Mouse (Mus musculus) heart, adult 2 months (tissue): ENCODE results near the gene Ier2. TPM values are rescaled to one million over a fixed set of nuclear protein-coding genes. Genes with fewer than 3 reads are reported as not detected.

ENCODE experiments used
- DNase-seq, 2 experiments: peaks; one replicate each; pipeline ENCODE4 v3.0.0; 2021
- H3K27ac ChIP-seq: fragments of 200-600 bp; 2 replicates; pipeline ENCODE4 v1.8.1; 2022
- H3K27me3 ChIP-seq: fragments of 200-500 bp; 2 replicates; pipeline ENCODE4 v1.6.1; 2012; ENCODE audit warnings: mild to moderate bottlenecking, low read length, inconsistent platforms, mixed read lengths; ENCODE audit not compliant: control insufficient read depth, insufficient read depth
- H3K36me3 ChIP-seq: fragments of 200-500 bp; 2 replicates; pipeline ENCODE4 v1.6.1; 2012; ENCODE audit warnings: low read length, inconsistent platforms; ENCODE audit not compliant: control insufficient read depth, insufficient read depth
- H3K4me1 ChIP-seq: fragments of 200-500 bp; 2 replicates; pipeline ENCODE4 v1.6.1; 2011; ENCODE audit warnings: low read length; ENCODE audit not compliant: control insufficient read depth, insufficient read depth
- H3K4me3 ChIP-seq: fragments of 200-600 bp; 2 replicates; pipeline ENCODE4 v1.8.1; 2022
- H3K79me2 ChIP-seq: fragments of 200-500 bp; replicated peaks from 2 replicates; pipeline ENCODE4 v1.6.1; 2012; ENCODE audit warnings: mild to moderate bottlenecking, inconsistent platforms, low read length, moderate library complexity, mixed read lengths; ENCODE audit not compliant: control insufficient read depth, insufficient read depth
- H3K9ac ChIP-seq: fragments of 200-500 bp; 2 replicates; pipeline ENCODE4 v1.6.1; 2012; ENCODE audit warnings: low read depth, mild to moderate bottlenecking, control low read depth, inconsistent platforms, low read length, mixed read lengths
- CTCF ChIP-seq: fragments of 200-600 bp; IDR thresholded peaks from 2 replicates; pipeline ENCODE4 v1.8.1; 2022; ENCODE audit warnings: antibody characterized with exemption, mild to moderate bottlenecking, moderate library complexity
- EP300 ChIP-seq: fragments of 200-500 bp; IDR thresholded peaks from 2 replicates; pipeline ENCODE4 v1.6.1; 2011; ENCODE audit warnings: low read depth, low read length, control low read depth; ENCODE audit not compliant: insufficient read depth
- POLR2A ChIP-seq: fragments of 200-500 bp; IDR thresholded peaks from 2 replicates; pipeline ENCODE4 v1.6.1; 2011; ENCODE audit warnings: mild to moderate bottlenecking, low read depth, low read length, control low read depth; ENCODE audit not compliant: insufficient read depth
- WGBS: fragments of 180-500 bp; shearing (Covaris S2); methylation state at CpG from one replicate; pipeline ENCODE4 v1.1.7; 2018; 5-methylcytosine and 5-hydroxymethylcytosine counted together
- intact Hi-C: fragments of 180-260 bp; cut with DNase I; formaldehyde crosslinking; loops from one replicate; pipeline ENCODE4 v1.15.1; 2025
- polyA plus RNA-seq: library from polyadenylated mRNA; depleted of rRNA; stranded (reverse); fragments of >200 nt; gene quantifications from 2 replicates; pipeline ENCODE4 v1.2.3, GENCODE M21; 2012
- total RNA-seq, 2 experiments: library from RNA; stranded (reverse); gene quantifications; 2 replicates each; pipeline ENCODE4 v1.2.3; 2021

Gene Ier2
- total and polyA plus RNA-seq, 3 experiments = 8.1 to 13.0 (median 11.8) TPM

DNA sequence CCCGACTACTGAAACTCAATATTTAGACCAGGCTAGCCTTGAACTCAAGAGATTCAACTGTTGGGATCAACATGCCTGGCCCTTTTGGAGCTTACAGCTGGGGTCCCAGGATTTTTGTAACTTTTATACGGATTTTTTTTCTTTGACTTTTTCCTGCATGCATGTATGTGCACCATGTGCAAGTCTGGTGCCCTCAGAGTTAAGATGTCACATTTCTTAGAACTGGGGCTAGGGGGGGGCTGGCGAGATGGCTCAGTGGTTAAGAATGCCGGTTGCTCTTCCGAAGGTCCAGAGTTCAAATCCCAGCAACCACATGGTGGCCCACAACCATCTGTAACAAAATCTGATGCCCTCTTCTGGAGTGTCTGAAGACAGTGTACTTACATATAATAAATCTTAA lies 37.9 kb upstream of the Ier2 start:
- TF ChIP-seq CTCF (no peak), POLR2A (no peak), EP300 (no peak)
- WGBS = 63% methylated on average over 5 of the region's 5 CpGs
- Histone ChIP-seq H3K4me3 (no peak overlapping the region), H3K36me3 (no peaks in the 10 kb centered on the region), H3K27me3 (no peaks in the 10 kb centered on the region), H3K4me1 (peaks cover 20% of the 10 kb centered on the region), H3K27ac (peak overlapping the region; percentile 90), H3K79me2 (no peaks in the 10 kb centered on the region), H3K9ac (no peak overlapping the region)
- DNase-seq = no peak
- intact Hi-C loops = loop anchor here (2.0 kb wide), 1 partner anchor 40 kb away; no protein-coding TSS in a partner anchor

DNA sequence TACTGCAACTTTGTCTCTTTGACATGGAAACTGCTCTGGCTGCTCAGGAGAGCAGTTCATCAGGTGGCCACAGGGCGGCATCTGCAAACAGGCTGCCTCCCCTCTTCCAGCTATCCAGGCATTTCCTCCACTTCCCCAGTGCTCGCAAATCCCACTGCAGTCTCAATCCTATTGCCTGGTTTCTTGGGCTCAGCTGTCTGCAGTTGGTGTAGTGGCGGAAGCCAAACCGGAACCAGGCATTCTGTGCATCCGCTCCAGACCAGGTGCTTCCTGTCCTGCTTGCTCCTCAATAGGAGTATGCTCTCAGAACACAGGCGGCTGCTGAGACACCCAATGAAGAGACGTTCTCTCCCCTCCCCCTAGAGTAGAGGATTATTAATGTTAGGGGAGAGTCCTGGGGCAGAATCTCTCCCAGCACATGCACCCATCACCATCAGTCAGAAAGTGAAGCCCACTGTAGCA lies 37.2 kb upstream of the Ier2 start:
- Histone ChIP-seq H3K4me3 (no peak overlapping the region), H3K27me3 (no peaks in the 10 kb centered on the region), H3K36me3 (no peaks in the 10 kb centered on the region), H3K27ac (peak overlapping the region; percentile 90), H3K4me1 (peaks cover 19% of the 10 kb centered on the region), H3K9ac (no peak overlapping the region; the same call in 1 of the 2 replicates), H3K79me2 (no peaks in the 10 kb centered on the region)
- peak; percentile 77 to 89 for DNase-seq
- TF ChIP-seq CTCF (peak; percentile 94), POLR2A (peak; percentile 89), EP300 (peak; percentile 99)
- intact Hi-C loops = loop anchor here (2.0 kb wide), 1 partner anchor 39 kb away; no protein-coding TSS in a partner anchor
- 36% methylated on average over 7 of the region's 7 CpGs for WGBS

DNA sequence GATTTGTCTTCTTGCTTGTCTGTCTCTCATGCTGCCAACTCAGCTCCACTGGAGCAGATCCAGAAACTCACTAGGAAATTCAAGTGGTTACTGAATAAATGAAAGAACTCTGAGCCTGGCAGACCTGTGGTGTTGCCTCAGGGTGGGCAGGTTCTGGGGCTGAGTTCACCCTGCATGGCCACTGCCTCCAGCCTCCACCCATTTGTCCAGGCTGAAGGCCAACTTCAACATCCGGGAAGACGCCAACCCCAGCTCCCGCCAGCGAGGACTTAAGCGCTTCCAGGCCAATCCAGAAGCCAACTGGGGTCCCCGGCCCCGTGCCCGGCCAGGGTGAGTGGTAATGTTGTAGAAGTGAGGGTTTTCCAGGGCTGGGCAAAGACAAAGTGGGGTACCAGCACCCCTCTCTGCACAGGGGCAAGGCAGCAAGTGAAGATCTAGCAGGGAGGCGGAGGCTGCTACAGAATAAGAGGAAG lies 36.3 kb upstream of the Ier2 start:
- no peaks in the 10 kb centered on the region for H3K36me3 ChIP-seq
- DNase-seq = peak; percentile 84 to 87
- TF ChIP-seq EP300 = 0 out of 2 replicates have a peak, but pooled peaks have one; percentile 43
- no peak for TF ChIP-seq POLR2A
- no peak for TF ChIP-seq CTCF
- 31% methylated on average over 9 of the region's 9 CpGs for WGBS
- peak overlapping the region; percentile 29; the same call in 1 of the 2 replicates for H3K4me3 ChIP-seq
- no peaks in the 10 kb centered on the region for H3K79me2 ChIP-seq
- peak overlapping the region; percentile 54 for H3K9ac ChIP-seq
- intact Hi-C loops = no loop called here
- peaks cover 18% of the 10 kb centered on the region for H3K4me1 ChIP-seq
- no peaks in the 10 kb centered on the region for H3K27me3 ChIP-seq
- H3K27ac ChIP-seq = peak overlapping the region; percentile 90

DNA sequence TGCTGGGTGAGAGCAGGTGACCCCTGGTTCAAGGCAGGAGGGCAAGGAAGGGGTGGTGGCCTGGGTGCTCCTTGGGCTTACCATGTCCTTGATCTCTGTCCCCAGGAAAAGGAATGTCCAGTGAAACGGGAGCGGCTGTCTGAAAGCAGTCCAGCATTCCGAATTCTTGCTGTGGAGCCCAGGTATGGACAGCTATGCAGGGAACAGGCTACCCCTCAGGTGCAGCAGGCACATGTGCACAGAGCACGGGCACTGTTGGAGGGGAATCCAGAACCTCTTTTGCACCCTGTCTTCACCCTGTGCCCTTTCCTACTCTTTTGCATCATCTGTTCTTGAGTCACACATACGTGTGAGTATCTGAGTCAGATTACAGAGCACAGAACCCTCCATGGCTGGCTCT lies 35.6 kb upstream of the Ier2 start:
- Histone ChIP-seq H3K36me3 (no peaks in the 10 kb centered on the region), H3K27ac (peak overlapping the region; percentile 90), H3K9ac (no peak overlapping the region), H3K79me2 (no peaks in the 10 kb centered on the region), H3K27me3 (no peaks in the 10 kb centered on the region), H3K4me1 (peaks cover 14% of the 10 kb centered on the region), H3K4me3 (no peak overlapping the region)
- no peak for DNase-seq
- intact Hi-C loops = no loop called here
- 83% methylated on average over 5 of the region's 5 CpGs for WGBS
- TF ChIP-seq EP300 (no peak), CTCF (no peak), POLR2A (no peak)

DNA sequence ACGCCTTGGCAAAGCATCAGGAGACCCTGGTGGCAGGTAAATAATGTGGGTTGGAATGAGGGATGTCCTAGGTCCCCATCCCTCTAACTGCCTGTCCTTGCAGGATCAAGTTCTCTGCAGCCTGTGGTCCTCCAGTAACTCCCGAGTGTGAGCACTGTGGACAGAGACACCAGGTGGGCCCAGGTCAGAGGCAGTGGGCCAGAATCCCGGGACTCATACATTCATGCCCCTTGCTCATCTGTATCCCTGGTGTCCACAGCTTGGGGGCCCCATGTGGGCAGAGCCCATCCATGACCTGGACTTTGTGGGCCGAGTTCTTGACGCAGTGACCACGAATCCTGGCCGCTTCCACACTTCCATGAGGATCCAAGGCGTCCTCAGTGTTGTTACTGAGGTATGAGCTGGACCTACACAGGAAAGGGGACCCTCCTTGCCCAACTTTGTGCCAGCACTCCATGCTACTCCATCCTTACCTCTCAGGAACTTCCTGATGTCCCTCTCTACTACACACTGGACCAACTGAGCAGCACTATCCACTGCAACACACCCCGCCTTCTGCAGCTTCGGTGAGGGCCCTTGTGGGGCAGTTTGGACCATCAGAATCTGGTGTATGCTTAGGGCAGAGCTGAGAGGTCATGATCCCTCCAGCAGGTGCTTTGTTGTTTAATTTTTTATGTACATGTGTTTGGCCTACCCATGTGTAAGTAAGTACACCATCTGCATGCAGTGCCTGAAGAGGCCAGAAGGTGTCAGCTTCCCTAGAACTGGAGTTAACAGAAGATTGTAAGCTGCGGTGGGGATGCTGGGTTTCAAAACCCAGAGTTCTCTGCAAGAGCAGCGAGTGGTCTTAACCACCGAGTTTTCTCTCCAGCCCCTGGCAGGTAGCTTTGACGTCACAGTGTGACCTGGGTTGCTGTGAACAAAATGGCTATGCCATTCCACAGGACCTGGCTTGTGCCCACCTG lies 34.8 kb upstream of the Ier2 start:
- Histone ChIP-seq H3K27me3 (no peaks in the 10 kb centered on the region), H3K4me1 (peaks cover 14% of the 10 kb centered on the region), H3K9ac (no peak overlapping the region), H3K4me3 (no peak overlapping the region), H3K36me3 (no peaks in the 10 kb centered on the region), H3K27ac (no peak overlapping the region), H3K79me2 (no peaks in the 10 kb centered on the region; the same call in 1 of the 2 replicates)
- no peak for DNase-seq
- 88% methylated on average over 14 of the region's 14 CpGs for WGBS
- TF ChIP-seq CTCF (peak; percentile 73), POLR2A (no peak), EP300 (no peak)
- intact Hi-C loops = no loop called here

DNA sequence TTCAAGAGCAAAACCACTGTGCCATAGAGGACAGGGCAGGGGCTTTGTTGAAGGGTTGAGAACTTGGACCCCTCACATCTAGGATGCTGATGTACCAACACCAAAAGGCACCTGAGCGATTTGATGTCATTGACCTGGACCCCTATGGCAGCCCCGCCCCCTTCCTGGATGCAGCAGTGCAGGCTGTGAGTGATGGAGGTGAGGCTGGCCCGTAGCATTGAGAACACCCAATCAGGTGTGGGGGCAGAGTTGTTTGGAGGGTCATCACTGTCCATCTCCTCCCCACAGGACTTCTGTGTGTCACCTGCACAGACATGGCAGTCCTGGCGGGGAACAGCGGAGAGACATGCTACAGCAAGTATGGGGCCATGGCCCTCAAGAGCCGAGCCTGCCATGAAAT lies 32.5 kb upstream of the Ier2 start:
- no peak for DNase-seq
- Histone ChIP-seq H3K9ac (no peak overlapping the region), H3K79me2 (no peaks in the 10 kb centered on the region; the same call in 1 of the 2 replicates), H3K4me1 (peaks cover 11% of the 10 kb centered on the region), H3K27me3 (no peaks in the 10 kb centered on the region), H3K4me3 (no peak overlapping the region), H3K27ac (no peak overlapping the region), H3K36me3 (no peaks in the 10 kb centered on the region)
- intact Hi-C loops = no loop called here
- no peak for TF ChIP-seq POLR2A
- no peak for TF ChIP-seq CTCF
- no peak for TF ChIP-seq EP300
- 94% methylated on average over 6 of the region's 6 CpGs for WGBS
